Mouse (Mus musculus) left cerebral cortex, adult 2 months (tissue): ENCODE results near the gene Phactr2. TPM values are rescaled to one million over a fixed set of nuclear protein-coding genes. Genes with fewer than 3 reads are reported as not detected.
"Not testable (repeated sequence)": the region's sequence is repeated elsewhere in the genome, so short reads cannot be mapped to it uniquely, and the experiment has no call there.

Experiments used
- DNase-seq, 2 experiments: peaks; one replicate each; pipeline ENCODE4 v3.0.0; 2021 to 2022; ENCODE audit warnings: low spot score in 2 of 2, mixed read lengths in 1 of 2; ENCODE audit errors: extremely low spot score in 1 of 2
- H3K27ac ChIP-seq: fragments of 200-600 bp; 2 replicates; pipeline ENCODE4 v1.8.1; 2022
- H3K4me3 ChIP-seq: fragments of 200-600 bp; 2 replicates; pipeline ENCODE4 v1.8.1; 2022
- CTCF ChIP-seq: fragments of 200-600 bp; IDR thresholded peaks from 2 replicates; pipeline ENCODE4 v1.8.1; 2022; ENCODE audit warnings: antibody characterized with exemption, mild to moderate bottlenecking, moderate library complexity
- intact Hi-C: fragments of 180-260 bp; cut with DNase I; formaldehyde crosslinking; loops from one replicate; pipeline ENCODE4 v1.15.1; 2025
- total RNA-seq, 2 experiments: library from RNA; stranded (reverse); gene quantifications; 2 replicates each; pipeline ENCODE4 v1.2.3; 2021

Gene Phactr2
- total RNA-seq, 2 experiments from 2014 or later = 28.8 to 31.5 TPM

DNA sequence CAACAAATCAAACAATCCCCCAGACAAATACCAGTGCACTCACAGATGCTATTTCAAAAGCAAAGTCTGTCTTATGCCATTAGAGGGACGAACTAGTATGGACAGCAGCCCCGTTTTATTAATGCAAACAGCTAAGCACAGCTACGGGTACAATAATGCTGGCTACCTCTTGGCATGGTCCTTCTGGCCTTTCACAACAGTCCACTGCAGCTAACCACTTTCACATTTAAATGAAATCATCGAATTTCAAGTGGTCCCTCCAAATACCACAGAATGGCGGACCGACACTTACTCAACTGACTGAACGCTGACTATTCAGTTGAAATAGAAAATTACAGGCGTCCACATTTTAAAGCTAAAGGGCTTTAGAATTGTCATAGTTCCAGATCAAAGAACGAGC is 261.9 kb downstream of the Phactr2 start:
- Histone ChIP-seq H3K4me3 (no peak overlapping the region), H3K27ac (no peak overlapping the region)
- intact Hi-C loops = no loop called here
- DNase-seq = no peak
- TF ChIP-seq CTCF = no peak

DNA sequence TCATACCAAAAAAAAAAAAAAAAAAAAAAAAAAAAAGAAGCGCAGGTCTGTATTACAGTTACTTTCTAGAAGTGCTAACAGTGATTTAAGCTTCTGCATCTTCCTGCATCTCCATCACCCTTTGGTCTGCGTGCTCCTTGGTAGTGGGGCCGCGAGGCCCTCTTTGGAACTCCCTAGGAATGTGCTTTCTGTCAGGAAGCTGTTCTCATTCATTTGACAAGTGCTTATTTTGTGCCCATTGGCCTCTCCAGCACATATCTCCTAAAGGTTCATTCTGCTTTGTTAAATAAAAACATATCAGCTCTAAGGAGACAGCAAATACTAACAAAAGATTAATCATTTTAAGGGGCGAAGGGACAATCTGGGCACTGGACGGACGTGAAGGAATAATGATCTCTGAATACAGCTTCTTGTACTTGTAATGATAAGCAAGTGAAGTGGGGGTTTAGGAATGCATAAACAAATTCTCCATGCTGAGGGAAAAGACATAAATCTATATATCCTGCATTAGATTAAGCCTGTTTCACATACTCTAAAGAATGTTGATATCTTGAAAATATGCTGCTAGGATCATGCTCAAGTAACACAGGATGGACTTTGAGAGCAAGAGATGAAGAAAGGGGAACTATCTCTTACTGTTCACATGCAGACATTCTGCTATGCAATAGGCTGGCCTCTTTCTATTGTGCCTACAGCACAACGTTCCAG is 264.1 kb downstream of the Phactr2 start:
- no peak for TF ChIP-seq CTCF
- H3K27ac ChIP-seq = no peak overlapping the region
- no peak overlapping the region for H3K4me3 ChIP-seq
- intact Hi-C loops = no loop called here
- no peak for DNase-seq

DNA sequence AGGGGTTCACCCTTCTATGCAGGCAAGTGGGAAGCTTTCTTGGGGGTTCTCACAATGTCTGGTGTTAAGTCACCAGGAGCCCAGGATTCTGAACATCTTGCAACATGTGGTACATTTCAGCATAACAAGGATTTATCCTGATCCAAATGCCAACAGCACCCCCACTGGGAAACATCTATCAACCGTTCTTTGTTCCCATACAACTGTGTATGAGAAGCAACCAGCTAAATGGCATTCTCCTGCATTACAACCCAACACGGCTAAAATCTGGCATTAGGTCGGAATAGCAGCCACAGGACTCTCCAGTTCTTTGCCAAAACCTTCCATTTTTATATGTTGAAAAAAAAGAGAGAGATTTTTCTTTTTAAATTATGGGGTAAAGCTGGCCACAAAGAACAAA is 264.7 kb downstream of the Phactr2 start:
- intact Hi-C loops = no loop called here
- no peak overlapping the region for H3K4me3 ChIP-seq
- DNase-seq = no peak
- H3K27ac ChIP-seq = no peak overlapping the region
- no peak for TF ChIP-seq CTCF

DNA sequence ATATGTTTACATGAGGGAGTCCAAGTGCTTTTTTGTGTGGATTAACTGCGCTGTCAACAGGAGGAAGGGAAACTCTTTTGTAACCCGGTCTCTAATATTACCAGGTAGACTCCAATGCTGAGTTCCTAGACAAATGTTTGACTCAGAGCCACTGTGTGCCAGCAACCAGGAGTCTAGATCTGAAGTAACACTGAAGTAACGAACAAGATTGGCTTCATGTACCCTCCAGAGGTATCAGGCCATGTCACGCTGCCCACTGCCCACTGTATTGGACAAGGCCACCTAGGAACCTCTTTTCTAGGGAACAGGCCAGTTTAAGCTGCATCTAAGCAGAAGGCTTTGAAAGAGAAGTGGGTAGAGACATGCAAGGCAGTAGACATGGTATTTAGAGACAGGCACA is 265.2 kb downstream of the Phactr2 start:
- intact Hi-C loops = no loop called here
- H3K27ac ChIP-seq = no peak overlapping the region
- no peak for TF ChIP-seq CTCF
- H3K4me3 ChIP-seq = no peak overlapping the region
- DNase-seq = no peak

DNA sequence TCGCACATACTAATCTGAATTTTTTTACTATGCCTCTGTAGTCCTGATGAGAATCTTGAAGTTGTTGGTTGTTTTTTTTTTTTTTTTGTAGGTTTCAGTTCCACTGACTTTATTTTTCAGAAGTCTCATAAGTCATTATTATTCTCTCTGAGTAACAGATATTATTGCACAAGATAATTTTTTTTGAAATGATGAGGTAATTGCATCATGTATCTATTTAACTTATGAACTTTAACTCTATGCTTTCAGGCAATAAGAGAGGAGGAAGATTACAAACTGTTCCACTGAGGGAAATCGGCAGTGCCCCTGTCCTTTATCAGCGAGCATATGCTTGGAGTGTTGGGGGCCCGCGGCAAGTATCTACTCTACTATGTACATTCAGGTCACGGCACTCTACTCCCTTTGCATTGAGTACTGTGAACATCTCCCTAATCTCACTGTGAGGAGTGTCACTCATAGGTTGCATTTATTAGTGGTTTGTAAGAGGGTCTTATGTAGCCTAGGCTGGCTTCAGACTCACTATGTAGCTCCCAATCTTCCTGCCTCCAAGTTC is 272.4 kb downstream of the Phactr2 start:
- Histone ChIP-seq H3K4me3 (no peak overlapping the region), H3K27ac (no peak overlapping the region)
- TF ChIP-seq CTCF = no peak
- intact Hi-C loops = no loop called here
- no peak for DNase-seq

DNA sequence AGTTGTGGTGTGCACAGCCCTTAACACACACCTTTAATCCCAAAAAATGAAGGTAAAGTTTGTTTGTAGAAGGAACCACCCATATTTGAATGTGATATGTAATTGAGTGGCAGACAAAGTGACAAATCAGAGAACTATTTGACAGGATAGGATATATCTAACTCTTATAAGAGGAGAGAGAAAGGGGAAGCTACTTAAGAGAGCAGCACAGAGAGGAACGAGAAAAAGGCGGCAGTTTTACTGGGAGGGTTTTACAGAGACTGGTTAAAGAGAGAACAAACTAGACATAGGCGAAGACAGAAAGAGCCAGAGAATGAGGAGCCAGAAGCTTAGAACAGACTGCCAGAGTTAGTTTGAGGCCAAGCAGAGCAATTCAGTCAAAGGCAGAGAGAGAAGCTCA is 273.4 kb downstream of the Phactr2 start:
- Histone ChIP-seq H3K4me3 (no peak overlapping the region), H3K27ac (no peak overlapping the region)
- no peak for TF ChIP-seq CTCF
- intact Hi-C loops = no loop called here
- DNase-seq = no peak

DNA sequence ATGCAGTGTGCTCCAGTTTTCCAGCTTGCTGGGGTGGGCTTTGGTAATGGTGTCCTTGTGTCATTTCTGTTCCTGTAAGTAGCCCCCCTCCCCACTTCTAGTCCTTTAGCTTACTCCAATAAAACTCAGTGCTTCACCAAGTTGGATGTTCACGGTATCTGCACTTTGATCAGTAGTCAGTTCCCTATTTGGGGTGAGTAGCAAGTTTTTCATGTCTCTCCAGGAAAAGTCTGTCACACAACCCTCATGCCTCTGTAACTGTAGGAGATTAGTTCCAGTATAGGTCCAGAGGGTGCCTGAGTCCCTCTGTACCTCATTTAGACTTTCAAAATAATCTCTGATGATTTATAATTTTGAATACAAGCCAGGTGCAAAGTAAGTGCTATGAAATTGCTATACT is 275.0 kb downstream of the Phactr2 start:
- DNase-seq = no peak
- no peak for TF ChIP-seq CTCF
- intact Hi-C loops = no loop called here
- Histone ChIP-seq H3K4me3 (no peak overlapping the region), H3K27ac (no peak overlapping the region)

DNA sequence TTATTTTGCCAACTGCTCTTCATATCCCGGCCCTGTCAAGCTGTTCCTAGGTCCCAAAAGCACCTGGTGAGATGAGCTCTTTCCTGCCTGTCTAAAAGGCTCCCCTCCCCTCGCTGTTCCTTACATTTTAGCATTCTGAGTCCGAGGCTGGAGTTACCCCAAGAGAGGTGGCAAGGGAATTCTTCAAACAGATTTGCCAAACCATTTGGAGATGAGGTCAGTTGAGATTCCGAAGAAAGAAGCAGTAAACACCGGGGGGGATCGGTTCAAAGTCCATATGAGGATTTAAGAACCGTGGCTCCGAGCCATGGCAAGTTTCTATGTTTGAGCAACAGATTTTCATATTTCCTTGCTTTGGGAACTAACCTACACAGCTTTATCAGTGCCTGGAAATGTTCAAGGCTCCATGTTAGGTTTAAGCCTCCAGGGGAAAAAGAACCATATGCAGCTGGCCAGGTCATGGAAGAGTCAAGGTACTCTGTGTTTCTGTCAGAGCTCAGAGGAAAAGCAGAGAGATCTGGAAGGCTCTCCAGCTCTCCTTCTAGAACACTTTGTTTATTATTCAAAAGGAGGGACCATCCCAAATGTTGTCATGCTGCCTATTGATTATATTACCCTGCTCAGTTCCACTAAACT is 277.2 kb downstream of the Phactr2 start:
- no peak for TF ChIP-seq CTCF
- DNase-seq = no peak
- intact Hi-C loops = no loop called here
- Histone ChIP-seq H3K4me3 (no peak overlapping the region), H3K27ac (no peak overlapping the region)

DNA sequence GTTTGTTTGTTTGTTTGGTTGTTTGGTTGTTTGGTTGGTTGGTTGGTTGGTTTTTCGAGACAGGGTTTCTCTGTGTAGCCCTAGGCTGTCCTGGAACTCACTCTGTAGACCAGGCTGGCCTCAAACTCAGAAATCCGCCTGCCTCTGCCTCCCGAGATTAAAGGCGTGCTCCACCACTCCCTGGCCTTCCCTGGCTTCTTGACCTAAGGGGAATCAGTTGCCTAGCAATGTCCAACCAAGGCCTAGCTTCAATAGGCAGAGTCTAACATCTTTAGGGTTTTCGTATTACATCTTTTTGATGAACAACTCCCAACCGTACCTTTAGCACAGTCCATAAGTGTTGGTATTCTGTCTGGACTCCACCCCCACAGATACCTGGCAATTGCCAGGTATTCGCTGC is 280.7 kb downstream of the Phactr2 start:
- intact Hi-C loops, DNase-seq: not testable (repeated sequence)

DNA sequence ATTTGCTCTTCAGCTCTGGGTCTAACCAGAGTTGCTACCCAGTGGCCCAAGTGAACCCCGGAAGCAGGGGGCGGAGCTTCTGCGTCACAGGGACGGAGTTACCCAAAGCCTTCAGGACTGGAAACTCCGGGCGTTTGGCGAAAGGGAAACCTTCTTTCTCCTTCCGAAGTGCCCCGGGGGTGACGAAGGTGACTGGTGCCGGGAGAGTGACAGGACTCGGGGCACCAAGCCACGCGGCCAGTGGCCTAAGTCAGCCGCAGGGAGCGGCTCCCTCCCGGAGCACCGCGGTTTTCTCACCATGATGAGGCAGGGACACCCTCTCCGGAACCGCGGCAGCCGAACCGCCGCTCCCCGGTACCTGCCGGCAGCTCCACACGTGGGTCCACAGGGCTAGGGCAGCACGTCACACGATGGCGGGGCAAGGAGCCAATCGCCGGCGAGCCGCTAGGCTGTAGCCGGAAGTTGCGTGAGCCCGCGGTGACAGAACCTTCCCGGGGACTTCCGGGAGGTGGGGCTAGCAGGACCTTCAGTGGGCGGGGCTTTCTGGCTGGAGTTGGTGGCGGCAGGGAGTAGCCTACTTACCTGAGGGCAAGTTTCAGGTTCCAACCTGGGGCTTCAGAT is 281.4 kb downstream of the Phactr2 start, which contains the start of gene Ltv1:
Gene Ltv1, minus strand, starts transcription at position 438 of the 621 bp plus-strand sequence.
- intact Hi-C loops = no loop called here
- TF ChIP-seq CTCF = no peak; the same call in 1 of the 2 replicates
- H3K27ac ChIP-seq = peak within 1 kb of the TSS; percentile 91
- peak within 1 kb of the TSS; percentile 78 for H3K4me3 ChIP-seq
- peak; percentile 95 to 97 for DNase-seq

More for the DNA sequence above, 280.7 kb downstream of the Phactr2 start:
- not testable (repeated sequence) for H3K27ac ChIP-seq
- peak overlapping the region; percentile 78 for H3K4me3 ChIP-seq

DNA sequence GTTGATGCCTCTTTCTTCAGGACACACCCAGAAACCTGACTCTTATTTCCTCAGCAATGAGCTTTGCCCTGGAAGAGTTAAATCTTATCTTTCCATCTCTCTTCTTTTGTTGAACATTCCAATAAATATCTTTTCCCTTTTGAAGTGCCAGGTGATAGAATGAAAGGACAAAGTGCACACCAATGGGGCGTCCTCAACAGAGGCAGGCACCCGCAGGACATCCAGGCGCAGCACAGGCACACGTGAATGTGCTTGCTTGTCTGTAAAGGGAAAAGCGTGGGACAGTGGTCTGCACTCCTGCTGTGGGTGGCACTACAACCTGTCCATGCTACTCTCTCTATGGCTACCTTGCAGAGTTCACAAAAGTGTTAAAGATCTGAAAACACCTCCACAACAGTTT is 284.3 kb downstream of the Phactr2 start:
- H3K4me3 ChIP-seq = no peak overlapping the region
- DNase-seq = no peak
- no peak overlapping the region for H3K27ac ChIP-seq
- TF ChIP-seq CTCF = no peak
- intact Hi-C loops = loop anchor here (10.0 kb wide), 1 partner anchor 345 kb away; no protein-coding TSS in a partner anchor

DNA sequence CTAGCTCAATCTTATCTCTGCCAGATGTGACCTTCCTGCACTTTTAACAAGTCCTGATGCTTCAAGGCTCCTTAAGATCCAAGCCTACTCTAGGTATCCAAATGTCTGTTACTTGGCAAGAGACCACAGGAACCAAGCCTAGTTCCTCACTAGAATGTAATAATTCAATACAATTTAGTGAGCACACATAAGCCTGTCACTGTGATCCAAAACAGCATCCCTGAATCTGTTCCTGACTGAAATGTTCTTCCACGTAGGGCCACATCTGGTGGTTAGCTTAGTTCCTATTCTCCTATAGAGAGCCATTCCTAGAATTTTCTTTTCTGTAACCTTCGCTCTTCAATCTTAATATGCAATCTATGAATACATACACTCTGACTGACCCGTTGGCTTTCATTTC is 287.5 kb downstream of the Phactr2 start:
- no peak for DNase-seq
- no peak for TF ChIP-seq CTCF
- intact Hi-C loops = loop anchor here (10.0 kb wide), 1 partner anchor 348 kb away; no protein-coding TSS in a partner anchor

More for the DNA sequence above, 287.5 kb downstream of the Phactr2 start:
- Histone ChIP-seq H3K27ac (no peak overlapping the region), H3K4me3 (no peak overlapping the region)
